Mouse (Mus musculus) CD8-positive naive resting alpha-beta T cell, adult 57 days (primary cell): ENCODE data around the gene Olfr888. TPM values are rescaled to one million over a fixed set of nuclear protein-coding genes. Genes with fewer than 3 reads are reported as not detected.

Experiments
- total RNA-seq: library from RNA; stranded (reverse); gene quantifications from one replicate; pipeline ENCODE4 v1.2.4, GENCODE M21; 2023

Gene Olfr888
- total RNA-seq = not detected

DNA sequence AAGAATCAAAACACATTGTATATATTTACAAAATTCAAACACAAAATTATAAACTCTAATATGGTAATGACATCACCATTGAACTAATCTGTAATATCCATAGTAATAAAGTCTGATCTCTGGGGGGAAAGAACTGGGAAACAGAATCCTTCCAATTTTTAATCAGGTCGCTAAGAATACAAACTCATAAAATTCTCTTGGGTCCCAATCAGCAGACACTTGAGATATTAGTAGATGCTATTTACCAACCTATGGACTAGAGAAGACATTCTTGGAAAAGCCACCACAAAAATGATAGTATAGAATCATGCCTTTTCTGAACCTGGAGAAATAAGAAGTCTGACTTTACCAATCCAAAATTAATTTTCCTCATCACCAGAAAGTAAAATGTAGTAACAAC, at the start of gene Olfr888:
Gene Olfr888 (plus strand): TSS at position 301 of the 400 bp plus-strand sequence.

DNA sequence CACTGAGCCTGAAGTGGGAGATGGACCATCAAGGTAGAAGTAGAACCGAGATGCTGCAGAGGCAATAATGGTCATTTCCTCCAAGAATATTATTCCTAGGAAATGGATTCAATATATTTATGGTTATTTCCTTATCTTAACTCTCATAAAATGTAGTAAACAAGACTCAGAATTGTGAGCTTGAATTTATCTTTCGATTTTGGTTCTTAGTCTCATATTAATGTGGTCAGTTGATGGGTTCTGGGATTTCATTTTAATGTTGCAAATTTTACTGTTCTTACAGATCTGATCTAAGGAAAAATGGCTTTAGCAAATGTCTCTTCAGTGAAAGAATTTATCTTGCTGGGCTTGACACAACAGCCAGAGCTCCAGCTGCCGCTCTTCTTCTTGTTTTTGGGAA, 46.9 kb upstream of the Olfr888 start, which contains the start of gene Olfr885:
Gene Olfr885 (plus strand): TSS at position 301 of the 400 bp plus-strand sequence.

DNA sequence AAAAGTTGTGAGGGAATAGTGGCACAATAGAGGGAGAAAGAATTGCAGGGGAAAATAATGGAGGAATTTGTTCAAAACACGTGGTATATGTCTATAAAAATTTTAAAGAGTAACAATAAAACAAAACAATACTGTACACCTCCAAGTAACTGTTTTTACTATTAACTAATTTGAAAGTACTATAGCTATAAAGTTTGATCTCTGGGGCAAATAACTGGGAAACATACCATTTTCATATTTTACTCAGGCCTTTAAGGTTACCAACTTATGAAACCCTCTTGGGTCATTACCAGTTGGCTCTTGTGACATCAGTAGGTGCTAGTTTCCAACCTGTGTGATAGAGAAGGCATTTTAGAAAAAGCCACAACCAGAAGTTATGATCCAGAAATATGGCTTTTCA, 24.2 kb upstream of the Olfr888 start, which contains the start of gene Olfr887:
Gene Olfr887 (plus strand): TSS at position 301 of the 400 bp plus-strand sequence.

DNA sequence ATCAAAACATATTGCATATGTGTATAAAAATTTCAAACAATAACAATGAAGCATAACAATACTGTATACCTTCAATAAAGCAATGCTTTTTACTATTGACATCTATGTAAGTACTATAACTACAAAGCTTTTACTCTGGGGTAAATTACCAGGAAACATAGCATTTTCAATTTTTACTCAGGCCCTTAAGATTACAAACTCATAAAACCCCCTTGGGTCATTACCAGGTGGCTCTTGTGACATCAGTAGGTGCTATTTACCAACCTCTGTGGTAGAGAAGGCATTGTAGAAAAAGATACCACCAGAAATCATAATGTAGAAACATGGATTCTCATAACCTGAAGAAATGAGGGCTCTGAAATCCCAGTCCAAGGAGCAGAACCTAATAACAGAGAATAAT, 7.0 kb downstream of the Olfr888 start, which contains the start of gene Olfr889:
Gene Olfr889 (plus strand): TSS at position 301 of the 400 bp plus-strand sequence.

DNA sequence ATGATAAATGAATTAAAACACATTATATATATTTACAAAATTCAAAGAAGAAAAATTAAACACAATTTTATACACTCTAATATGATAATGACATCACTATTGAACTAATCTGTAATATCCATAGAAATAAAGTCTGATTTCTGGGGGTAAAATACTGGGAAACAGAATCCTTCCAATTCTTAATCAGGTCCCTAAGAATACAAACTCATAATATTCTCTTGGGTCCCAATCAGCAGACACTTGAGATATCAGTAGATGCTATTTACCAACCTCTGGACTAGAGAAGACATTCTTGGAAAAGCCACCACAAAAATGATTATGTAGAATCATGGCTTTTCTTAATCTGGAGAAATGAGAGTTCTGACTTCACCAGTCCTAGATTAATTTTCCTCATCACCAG, 34.3 kb downstream of the Olfr888 start, which contains the start of gene Olfr890:
Gene Olfr890 (plus strand): TSS at position 301 of the 400 bp plus-strand sequence.

Other genes starting within 250 kb of the Olfr888 start
- not detected for gene Olfr145, start 211.4 kb upstream of the Olfr888 start, total RNA-seq
- gene Olfr878, start 190.3 kb upstream of the Olfr888 start, total RNA-seq = not detected
- not detected for gene Olfr881, start 116.3 kb upstream of the Olfr888 start, total RNA-seq
- not detected for gene Olfr883, start 82.3 kb upstream of the Olfr888 start, total RNA-seq
- gene Olfr884, start 61.6 kb upstream of the Olfr888 start, total RNA-seq = not detected
- not detected for gene Olfr885, start 46.8 kb upstream of the Olfr888 start, total RNA-seq
- gene Olfr887, start 24.1 kb upstream of the Olfr888 start, total RNA-seq = not detected
- gene Olfr889, start 7.1 kb downstream of the Olfr888 start, total RNA-seq = not detected
- not detected for gene Olfr890, start 34.4 kb downstream of the Olfr888 start, total RNA-seq
- gene Olfr891, start 72.7 kb downstream of the Olfr888 start, total RNA-seq = not detected
- not detected for gene Olfr893, start 100.2 kb downstream of the Olfr888 start, total RNA-seq
- not detected for gene Olfr894, start 109.9 kb downstream of the Olfr888 start, total RNA-seq
- gene Olfr143, start 144.6 kb downstream of the Olfr888 start, total RNA-seq = not detected
- gene Olfr895, start 159.7 kb downstream of the Olfr888 start, total RNA-seq = not detected
- gene Olfr896-ps1, start 183.0 kb downstream of the Olfr888 start, total RNA-seq = not detected
- gene Olfr25, start 220.9 kb downstream of the Olfr888 start, total RNA-seq = not detected
- gene Olfr898, start 240.3 kb downstream of the Olfr888 start, total RNA-seq = not detected